Mouse (Mus musculus) lung, postnatal 14 days (tissue): ENCODE data around the gene Eapp.
"Not testable (repeated sequence)": the region's sequence is repeated elsewhere in the genome, so short reads cannot be mapped to it uniquely, and the experiment has no call there.

Experiments used
- DNase-seq: peaks from one replicate; pipeline ENCODE4 v3.0.0; 2021

Eapp gene

GRCm38 (mm10) chr12:54695511-54696241 is at the start of gene Eapp:
Gene Eapp, minus strand, starts transcription at chr12:54695897.
- DNase-seq: peak; percentile 96

DNA sequence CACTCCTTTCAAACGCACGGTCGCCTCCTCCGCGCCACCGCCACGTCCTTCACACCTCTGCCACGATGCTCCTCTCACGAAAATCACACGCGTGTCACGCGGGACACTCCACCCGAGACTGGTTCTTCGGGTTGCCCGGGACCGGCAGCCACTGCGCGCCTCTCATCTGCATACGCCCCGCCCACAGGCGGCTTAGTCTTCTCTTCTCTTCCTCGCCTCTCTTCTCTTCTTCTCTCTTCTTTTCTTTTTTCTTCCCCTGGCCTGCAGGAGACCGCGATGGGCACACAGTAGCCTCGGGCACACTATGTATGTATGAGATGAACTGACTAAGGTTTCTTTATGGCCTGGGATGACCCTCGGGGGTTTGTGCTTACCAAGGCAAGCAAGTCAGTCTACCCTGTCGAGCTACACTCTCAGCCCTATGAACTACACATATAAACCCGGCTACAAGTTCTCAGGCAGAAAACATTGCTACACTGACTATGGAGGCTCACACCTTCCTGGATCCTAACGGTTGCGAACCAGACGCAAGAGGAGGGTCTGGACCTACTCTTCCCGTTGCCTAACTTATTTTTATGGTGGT is 43.1 kb upstream of the Eapp start:
- not testable (repeated sequence) for DNase-seq

- DNase-seq: not testable (repeated sequence)
Measured at GRCm38 (mm10) chr12:54737891-54738660, 42.4 kb upstream of the Eapp start.

GRCm38 (mm10) chr12:54734307-54735131 is 38.8 kb upstream of the Eapp start:
- DNase-seq: peak; percentile 30

DNA sequence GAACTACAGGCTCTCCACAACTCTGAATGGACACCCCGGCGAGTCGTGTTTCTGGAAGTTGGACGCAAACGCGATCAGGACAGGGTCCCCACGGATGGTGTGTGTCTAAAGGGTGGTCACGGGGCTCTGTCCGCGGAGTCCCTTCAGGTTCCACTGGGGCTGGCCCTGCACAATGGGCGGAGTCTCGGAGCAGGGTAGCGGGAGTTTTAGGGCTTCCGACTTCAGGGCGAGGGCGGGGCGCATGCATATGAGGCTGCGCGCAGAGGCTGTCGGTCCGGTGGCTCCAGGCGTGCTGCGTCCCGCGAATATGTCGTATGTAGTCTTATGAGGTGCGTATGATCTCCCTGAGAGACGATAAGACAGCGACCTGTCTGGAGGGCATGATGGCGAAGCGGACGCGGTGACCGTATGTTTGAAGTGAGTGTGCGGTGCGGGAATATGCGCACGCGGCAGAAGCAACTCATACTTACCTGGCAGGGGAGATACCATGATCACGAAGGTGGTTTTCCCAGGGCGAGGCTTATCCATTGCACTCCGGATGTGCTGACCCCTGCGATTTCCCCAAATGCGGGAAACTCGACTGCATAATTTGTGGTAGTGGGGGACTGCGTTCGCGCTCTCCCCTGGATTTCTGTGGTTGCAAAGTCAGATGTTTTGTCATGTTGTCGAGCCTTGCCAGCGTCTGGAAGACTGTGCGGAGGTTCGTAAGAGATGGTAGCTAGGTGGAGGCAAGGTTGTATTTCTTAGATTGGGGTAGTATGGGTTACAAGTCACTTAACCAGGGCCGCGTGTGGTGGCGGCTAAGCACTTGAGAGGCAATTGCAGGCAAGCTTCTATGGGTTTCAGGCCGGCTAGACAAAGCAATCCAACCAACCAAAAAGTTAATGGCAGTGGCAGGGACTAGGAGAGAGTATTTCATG is 33.7 kb upstream of the Eapp start:
- not testable (repeated sequence) for DNase-seq

DNA sequence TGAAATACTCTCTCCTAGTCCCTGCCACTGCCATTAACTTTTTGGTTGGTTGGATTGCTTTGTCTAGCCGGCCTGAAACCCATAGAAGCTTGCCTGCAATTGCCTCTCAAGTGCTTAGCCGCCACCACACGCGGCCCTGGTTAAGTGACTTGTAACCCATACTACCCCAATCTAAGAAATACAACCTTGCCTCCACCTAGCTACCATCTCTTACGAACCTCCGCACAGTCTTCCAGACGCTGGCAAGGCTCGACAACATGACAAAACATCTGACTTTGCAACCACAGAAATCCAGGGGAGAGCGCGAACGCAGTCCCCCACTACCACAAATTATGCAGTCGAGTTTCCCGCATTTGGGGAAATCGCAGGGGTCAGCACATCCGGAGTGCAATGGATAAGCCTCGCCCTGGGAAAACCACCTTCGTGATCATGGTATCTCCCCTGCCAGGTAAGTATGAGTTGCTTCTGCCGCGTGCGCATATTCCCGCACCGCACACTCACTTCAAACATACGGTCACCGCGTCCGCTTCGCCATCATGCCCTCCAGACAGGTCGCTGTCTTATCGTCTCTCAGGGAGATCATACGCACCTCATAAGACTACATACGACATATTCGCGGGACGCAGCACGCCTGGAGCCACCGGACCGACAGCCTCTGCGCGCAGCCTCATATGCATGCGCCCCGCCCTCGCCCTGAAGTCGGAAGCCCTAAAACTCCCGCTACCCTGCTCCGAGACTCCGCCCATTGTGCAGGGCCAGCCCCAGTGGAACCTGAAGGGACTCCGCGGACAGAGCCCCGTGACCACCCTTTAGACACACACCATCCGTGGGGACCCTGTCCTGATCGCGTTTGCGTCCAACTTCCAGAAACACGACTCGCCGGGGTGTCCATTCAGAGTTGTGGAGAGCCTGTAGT is 23.4 kb upstream of the Eapp start:
- not testable (repeated sequence) for DNase-seq

DNA sequence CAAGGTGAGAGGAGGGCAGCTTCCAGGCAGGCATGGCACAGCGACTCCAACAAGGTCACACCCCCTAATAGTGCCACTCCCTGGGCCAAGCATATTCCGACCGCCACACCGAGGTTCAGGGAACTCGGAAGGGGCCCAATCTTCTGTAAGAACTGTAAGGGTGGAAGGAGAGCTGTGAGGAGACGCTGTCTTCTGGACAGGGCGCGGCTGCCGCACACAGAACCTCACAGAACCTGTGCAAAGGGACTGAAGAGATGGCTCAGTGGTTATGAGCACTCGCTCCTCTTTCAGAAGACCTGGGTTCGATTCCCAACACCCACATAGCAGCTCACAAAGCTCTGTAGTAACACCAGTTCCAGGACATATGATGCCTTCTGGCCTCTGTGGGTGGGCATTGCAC is 21.8 kb upstream of the Eapp start:
- DNase-seq: not testable (repeated sequence)

- DNase-seq: peak; percentile 59
Measured at GRCm38 (mm10) chr12:54713822-54714626, 18.3 kb upstream of the Eapp start.

DNA sequence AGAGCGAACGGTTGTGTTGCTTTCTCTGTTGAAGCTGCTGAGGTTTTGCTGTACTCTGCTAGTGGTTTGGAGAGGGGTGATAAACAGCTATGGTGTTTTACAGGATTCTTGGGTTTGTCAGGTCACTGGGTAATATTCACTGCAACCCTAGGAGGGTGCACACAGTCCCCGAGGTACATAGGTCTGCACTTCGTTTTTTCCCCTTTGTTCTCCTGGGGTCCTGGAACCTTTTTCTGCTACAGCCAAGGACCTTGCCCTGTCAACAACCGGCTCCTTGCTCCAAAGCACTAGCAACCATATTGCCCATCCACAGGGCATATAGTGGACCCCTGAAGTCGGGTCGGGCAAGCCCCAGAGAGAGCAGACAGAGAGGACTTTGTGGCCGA is 14.8 kb upstream of the Eapp start:
- DNase-seq: not testable (repeated sequence)

GRCm38 (mm10) chr12:54709691-54710493 is 14.2 kb upstream of the Eapp start:
- DNase-seq: not testable (repeated sequence)

DNA sequence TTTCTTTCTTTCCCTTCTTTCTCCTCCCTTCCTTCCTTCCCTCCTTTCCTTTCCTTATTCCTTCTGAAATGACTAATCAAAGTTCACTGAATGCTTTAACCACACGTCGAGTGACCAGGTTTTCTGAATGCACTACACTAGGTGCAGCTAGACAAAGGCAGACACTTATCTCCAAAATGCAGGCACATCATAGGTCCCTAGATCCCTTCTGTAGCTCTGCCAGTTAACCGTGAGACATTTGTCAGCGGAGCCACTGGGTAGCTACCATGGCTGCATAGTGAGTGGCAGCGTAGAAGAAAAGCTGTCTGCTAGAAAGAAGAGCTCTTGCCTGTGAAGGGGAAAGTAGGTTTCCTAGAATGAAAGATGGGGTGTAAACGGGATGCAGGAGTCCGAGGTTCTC is 3.7 kb upstream of the Eapp start:
- no peak for DNase-seq

- no peak for DNase-seq
Measured at GRCm38 (mm10) chr12:54697791-54698250, 2.1 kb upstream of the Eapp start.

- DNase-seq: no peak
Measured at GRCm38 (mm10) chr12:54697003-54697597, 1.4 kb upstream of the Eapp start.

- peak; percentile 96 for DNase-seq
Measured at GRCm38 (mm10) chr12:54696242-54697002, 725 bp upstream of the Eapp start.

DNA sequence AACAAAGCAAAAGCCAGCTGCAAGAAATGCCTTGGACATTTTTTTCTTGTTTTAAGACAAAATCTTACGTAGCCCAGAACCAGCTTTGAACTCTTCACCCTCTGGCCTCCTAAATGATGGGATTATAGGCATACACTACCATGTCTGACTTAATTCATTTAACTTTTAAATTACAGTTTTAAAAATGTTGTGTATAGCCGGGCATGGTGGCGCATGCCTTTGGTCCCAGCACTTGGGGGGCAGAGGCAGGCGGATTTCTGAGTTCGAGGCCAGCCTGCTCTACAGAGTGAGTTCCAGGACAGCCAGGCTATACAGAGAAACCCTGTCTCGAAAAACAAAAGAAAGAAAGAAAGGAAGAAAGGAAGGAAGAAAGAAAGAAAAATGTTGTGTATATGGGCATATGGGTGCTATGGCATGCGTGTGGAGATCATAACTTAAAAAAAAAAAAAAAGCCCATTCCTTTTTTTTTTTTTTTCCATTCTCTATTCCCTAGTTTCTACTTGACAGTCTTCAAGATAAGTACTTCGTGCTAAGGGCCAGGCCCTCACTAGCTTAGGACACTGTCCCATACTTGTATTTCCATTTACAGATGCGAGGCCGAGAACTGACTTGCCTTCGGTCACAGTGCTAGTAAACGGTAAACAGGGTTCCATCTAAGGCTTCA is 718 bp downstream of the Eapp start:
- no peak for DNase-seq

- DNase-seq: no peak
Measured at GRCm38 (mm10) chr12:54689082-54689481, 6.6 kb downstream of the Eapp start.

DNA sequence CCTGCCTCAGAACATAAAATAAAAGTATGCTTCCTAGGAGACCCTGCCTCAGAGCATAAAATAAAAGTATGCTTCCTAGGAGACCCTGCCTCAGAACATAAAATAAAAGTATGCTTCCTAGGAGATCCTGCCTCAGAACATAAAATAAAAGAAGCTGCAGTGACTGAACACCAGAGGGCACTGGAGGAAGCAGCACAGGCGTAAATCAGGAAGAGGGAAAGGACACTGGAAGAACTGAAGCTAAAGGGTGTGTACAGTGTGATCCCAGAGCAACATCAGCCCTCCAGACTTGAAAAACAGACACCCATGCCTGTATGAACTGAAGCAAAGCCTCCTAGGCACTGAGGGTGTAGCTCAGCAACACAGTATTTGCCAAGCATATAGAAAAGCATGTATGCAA is 12.5 kb downstream of the Eapp start:
- DNase-seq: no peak
